Mouse (Mus musculus): ENCODE results near the gene Socs4. TPM values are rescaled to one million over a fixed set of nuclear protein-coding genes. Genes with fewer than 3 reads are reported as not detected.
"Not testable (repeated sequence)": the region's sequence is repeated elsewhere in the genome, so short reads cannot be mapped to it uniquely, and the experiment has no call there.

Socs4 gene
- polyA plus RNA-seq, 1 experiment from 2014 or later, result 1.8 TPM

GRCm38 (mm10) chr14:47309061-47309460, 32.3 kb downstream of the Socs4 start:
- no peak overlapping the region for H3K4me3 ChIP-seq
- H3K36me3 ChIP-seq, result peaks cover 64% of the 10 kb centered on the region
- H3K9ac ChIP-seq, result no peak overlapping the region
- WGBS, result 85% methylated on average over 1 of the region's 1 CpGs
- H3K27ac ChIP-seq (replicated peaks), result no peak overlapping the region
- H3K9me3 ChIP-seq, result no peaks in the 10 kb centered on the region
- H3K4me1 ChIP-seq, result peaks cover 8% of the 10 kb centered on the region; the same call in 1 of the 2 replicates
- no peaks in the 10 kb centered on the region for H3K27me3 ChIP-seq (replicated peaks)
- ATAC-seq (ENCODE audit: extremely low read depth, insufficient number of reproducible peaks, low FRiP score, low TSS enrichment), result no peak
- no peak overlapping the region for H3K4me2 ChIP-seq

GRCm38 (mm10) chr14:47310342-47311181, 33.8 kb downstream of the Socs4 start:
- no peaks in the 10 kb centered on the region for H3K27me3 ChIP-seq (replicated peaks)
- H3K9ac ChIP-seq, result no peak overlapping the region
- no peak for ATAC-seq (ENCODE audit: extremely low read depth, insufficient number of reproducible peaks, low FRiP score, low TSS enrichment)
- peaks cover 72% of the 10 kb centered on the region for H3K36me3 ChIP-seq
- 94% methylated on average over 18 of the region's 18 CpGs for WGBS
- H3K4me3 ChIP-seq, result no peak overlapping the region
- H3K4me1 ChIP-seq, result no peaks in the 10 kb centered on the region
- no peaks in the 10 kb centered on the region for H3K9me3 ChIP-seq
- H3K4me2 ChIP-seq, result no peak overlapping the region
- H3K27ac ChIP-seq (replicated peaks), result no peak overlapping the region

DNA sequence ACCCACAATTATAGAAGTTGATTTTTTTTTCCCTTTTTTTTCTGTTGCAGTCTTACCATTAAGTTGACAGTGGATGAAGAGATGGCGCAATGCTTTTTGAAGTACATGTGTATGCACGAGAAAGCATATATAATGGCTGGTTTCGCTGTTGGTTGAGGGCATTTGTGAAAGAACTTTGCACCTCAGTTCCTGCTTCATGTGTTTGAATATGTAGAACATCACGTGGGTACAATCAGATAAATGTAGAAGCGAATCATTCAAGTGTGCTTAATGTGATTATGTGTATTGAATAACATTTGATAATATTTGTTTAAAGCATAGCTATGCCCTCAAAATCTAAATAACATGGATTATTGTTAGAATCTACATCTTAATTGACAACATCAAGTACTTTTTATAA, 42.6 kb downstream of the Socs4 start:
- peaks cover 72% of the 10 kb centered on the region for H3K36me3 ChIP-seq
- H3K4me2 ChIP-seq, result no peak overlapping the region
- no peak for ATAC-seq (ENCODE audit: extremely low read depth, insufficient number of reproducible peaks, low FRiP score, low TSS enrichment)
- no peak overlapping the region for H3K4me3 ChIP-seq
- no peaks in the 10 kb centered on the region for H3K27me3 ChIP-seq (replicated peaks)
- H3K27ac ChIP-seq (replicated peaks), result no peak overlapping the region
- H3K4me1 ChIP-seq, result no peaks in the 10 kb centered on the region
- no peak overlapping the region for H3K9ac ChIP-seq
- WGBS, result 94% methylated on average over 5 of the region's 5 CpGs
- H3K9me3 ChIP-seq, result no peaks in the 10 kb centered on the region

GRCm38 (mm10) chr14:47321581-47321980, 44.9 kb downstream of the Socs4 start:
- WGBS, result 87% methylated on average over 7 of the region's 8 CpGs
- not testable (repeated sequence) for H3K4me3 ChIP-seq; H3K27me3 ChIP-seq (replicated peaks); H3K4me2 ChIP-seq; H3K4me1 ChIP-seq; H3K9ac ChIP-seq; H3K9me3 ChIP-seq; ATAC-seq (ENCODE audit: extremely low read depth, insufficient number of reproducible peaks, low FRiP score, low TSS enrichment); H3K27ac ChIP-seq (replicated peaks)
- peaks cover 61% of the 10 kb centered on the region for H3K36me3 ChIP-seq

DNA sequence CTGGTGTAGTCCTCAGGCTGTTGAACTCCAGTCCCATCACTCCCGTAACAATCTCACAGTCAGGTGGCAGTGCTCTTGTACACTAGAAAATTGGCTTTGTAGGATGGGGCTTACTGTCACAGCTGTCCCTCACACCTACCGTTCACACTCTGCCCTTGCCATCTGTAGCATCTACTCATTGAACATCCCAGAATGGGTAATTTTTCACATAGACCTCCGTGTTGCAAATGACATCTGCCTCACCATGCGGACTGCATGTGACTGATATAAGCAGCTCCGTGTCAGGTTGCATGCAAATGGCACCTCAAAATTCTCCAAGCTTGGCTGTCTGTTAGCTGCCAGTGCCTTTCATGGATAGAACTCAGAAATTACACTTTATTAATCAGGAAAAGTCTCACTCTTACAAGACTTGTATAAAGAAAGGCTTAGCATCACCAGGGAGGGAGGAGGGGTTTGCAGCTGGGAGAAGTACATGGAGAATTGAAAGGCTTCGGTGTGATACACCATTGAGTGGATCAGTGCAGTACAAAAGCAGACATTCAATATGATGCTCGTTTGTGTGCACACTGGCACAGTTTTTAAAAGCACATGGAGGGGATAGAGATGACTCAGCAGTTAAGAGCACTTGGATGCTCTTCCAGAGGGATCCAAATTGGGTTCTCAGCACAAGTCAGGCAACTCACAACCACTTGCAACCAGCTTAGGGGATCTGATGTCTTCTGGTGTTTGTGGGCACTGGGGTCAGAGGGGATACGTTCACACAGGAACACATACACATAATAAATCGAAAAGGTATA, 49.4 kb downstream of the Socs4 start:
- H3K9me3 ChIP-seq, result no peaks in the 10 kb centered on the region
- H3K4me1 ChIP-seq, result no peaks in the 10 kb centered on the region
- 86% methylated on average over 9 of the region's 9 CpGs for WGBS
- H3K4me2 ChIP-seq, result no peak overlapping the region
- ATAC-seq (ENCODE audit: extremely low read depth, insufficient number of reproducible peaks, low FRiP score, low TSS enrichment), result no peak
- no peak overlapping the region for H3K27ac ChIP-seq (replicated peaks)
- H3K4me3 ChIP-seq, result no peak overlapping the region
- H3K36me3 ChIP-seq, result peaks cover 28% of the 10 kb centered on the region
- H3K9ac ChIP-seq, result no peak overlapping the region
- H3K27me3 ChIP-seq (replicated peaks), result no peaks in the 10 kb centered on the region

GRCm38 (mm10) chr14:47327347-47327746, 50.6 kb downstream of the Socs4 start:
- no peak overlapping the region for H3K4me3 ChIP-seq
- no peak overlapping the region for H3K9ac ChIP-seq
- H3K27me3 ChIP-seq (replicated peaks), result no peaks in the 10 kb centered on the region
- peaks cover 25% of the 10 kb centered on the region for H3K36me3 ChIP-seq
- ATAC-seq (ENCODE audit: extremely low read depth, insufficient number of reproducible peaks, low FRiP score, low TSS enrichment), result no peak
- H3K27ac ChIP-seq (replicated peaks), result no peak overlapping the region
- H3K9me3 ChIP-seq, result no peaks in the 10 kb centered on the region
- H3K4me1 ChIP-seq, result no peaks in the 10 kb centered on the region
- no peak overlapping the region for H3K4me2 ChIP-seq
- WGBS, result 87% methylated on average over 5 of the region's 5 CpGs

DNA sequence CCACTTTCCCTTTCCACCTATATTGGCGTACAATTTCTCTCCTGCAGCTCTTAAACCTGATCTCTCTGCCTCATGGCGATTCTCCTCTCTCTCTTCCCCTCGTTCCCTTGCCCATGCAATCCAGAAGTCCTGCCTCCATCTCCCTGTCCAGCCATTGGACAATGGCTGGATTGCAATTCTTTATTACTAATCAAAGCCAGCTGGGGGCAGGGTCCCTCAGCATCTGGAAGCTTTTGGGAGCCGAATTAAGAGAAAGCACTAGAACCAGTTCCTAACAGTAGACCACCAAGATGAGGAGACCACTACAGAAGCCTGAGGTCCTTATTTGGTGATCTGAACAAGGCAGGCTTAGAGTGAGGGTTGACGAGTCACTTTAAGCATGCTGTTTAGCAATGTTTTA, 55.2 kb downstream of the Socs4 start:
- no peak overlapping the region for H3K9ac ChIP-seq
- H3K27me3 ChIP-seq (replicated peaks), result no peaks in the 10 kb centered on the region
- no peak overlapping the region for H3K4me3 ChIP-seq
- no peaks in the 10 kb centered on the region for H3K36me3 ChIP-seq
- no peak overlapping the region for H3K27ac ChIP-seq (replicated peaks)
- WGBS, result 67% methylated on average over 5 of the region's 5 CpGs
- no peaks in the 10 kb centered on the region for H3K4me1 ChIP-seq
- H3K4me2 ChIP-seq, result no peak overlapping the region
- no peak for ATAC-seq (ENCODE audit: extremely low read depth, insufficient number of reproducible peaks, low FRiP score, low TSS enrichment)
- H3K9me3 ChIP-seq, result no peaks in the 10 kb centered on the region

- Histone ChIP-seq H3K9me3 (no peaks in the 10 kb centered on the region), H3K9ac (no peak overlapping the region), H3K27me3 (replicated peaks) (no peaks in the 10 kb centered on the region), H3K4me1 (no peaks in the 10 kb centered on the region), H3K4me2 (no peak overlapping the region), H3K36me3 (no peaks in the 10 kb centered on the region), H3K27ac (replicated peaks) (no peak overlapping the region), H3K4me3 (no peak overlapping the region)
- WGBS, result 76% methylated on average over 4 of the region's 4 CpGs
- no peak for ATAC-seq (ENCODE audit: extremely low read depth, insufficient number of reproducible peaks, low FRiP score, low TSS enrichment)
Observed at GRCm38 (mm10) chr14:47334819-47335218, 58.1 kb downstream of the Socs4 start.

DNA sequence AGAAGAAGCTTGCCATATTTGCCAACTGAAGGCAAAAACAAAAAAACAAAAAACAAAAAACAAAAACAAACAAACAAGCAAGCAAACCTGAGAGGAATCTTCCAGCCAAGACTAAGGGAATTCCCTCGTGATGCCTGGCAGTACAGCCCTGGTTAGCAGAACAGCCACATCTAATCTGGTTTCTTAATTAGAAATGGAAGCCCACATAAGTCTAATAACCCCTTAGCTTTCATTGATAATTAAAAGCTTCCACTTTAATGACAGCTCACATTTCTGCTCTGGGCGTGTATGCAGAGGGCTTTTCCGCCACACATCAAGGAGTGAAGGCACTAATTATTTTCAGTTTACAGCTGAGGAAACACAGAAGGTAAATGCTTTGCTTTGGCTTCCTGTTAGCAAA, 58.6 kb downstream of the Socs4 start:
- H3K27ac ChIP-seq (replicated peaks), result no peak overlapping the region
- H3K27me3 ChIP-seq (replicated peaks), result no peaks in the 10 kb centered on the region
- WGBS, result 83% methylated on average over 3 of the region's 3 CpGs
- no peaks in the 10 kb centered on the region for H3K9me3 ChIP-seq
- no peak overlapping the region for H3K4me3 ChIP-seq
- H3K4me2 ChIP-seq, result no peak overlapping the region
- H3K4me1 ChIP-seq, result no peaks in the 10 kb centered on the region
- no peak overlapping the region for H3K9ac ChIP-seq
- H3K36me3 ChIP-seq, result no peaks in the 10 kb centered on the region
- no peak for ATAC-seq (ENCODE audit: extremely low read depth, insufficient number of reproducible peaks, low FRiP score, low TSS enrichment)

- 74% methylated on average over 10 of the region's 10 CpGs for WGBS
- Histone ChIP-seq H3K9ac (no peak overlapping the region), H3K36me3 (no peaks in the 10 kb centered on the region), H3K4me2 (no peak overlapping the region), H3K27me3 (replicated peaks) (no peaks in the 10 kb centered on the region), H3K27ac (replicated peaks) (no peak overlapping the region), H3K9me3 (no peaks in the 10 kb centered on the region), H3K4me3 (no peak overlapping the region), H3K4me1 (no peaks in the 10 kb centered on the region)
- no peak for ATAC-seq (ENCODE audit: extremely low read depth, insufficient number of reproducible peaks, low FRiP score, low TSS enrichment)
Observed at GRCm38 (mm10) chr14:47340231-47340925, 63.6 kb downstream of the Socs4 start.

- Histone ChIP-seq H3K9me3 (no peaks in the 10 kb centered on the region), H3K4me1 (no peaks in the 10 kb centered on the region), H3K4me2 (no peak overlapping the region), H3K27me3 (replicated peaks) (no peaks in the 10 kb centered on the region), H3K36me3 (no peaks in the 10 kb centered on the region), H3K27ac (replicated peaks) (no peak overlapping the region), H3K9ac (no peak overlapping the region), H3K4me3 (no peak overlapping the region)
- no peak for ATAC-seq (ENCODE audit: extremely low read depth, insufficient number of reproducible peaks, low FRiP score, low TSS enrichment)
- 67% methylated on average over 4 of the region's 4 CpGs for WGBS
Observed at GRCm38 (mm10) chr14:47341811-47342291, 65.1 kb downstream of the Socs4 start.

Data from heart, embryonic 13.5 days (tissue).